Mouse (Mus musculus) embryonic fibroblast, embryonic 13.5 days (primary cell): Measurements from ENCODE around the gene Camta1.

Source experiments
- CTCF ChIP-seq: IDR thresholded peaks from 2 replicates; pipeline ENCODE4 v1.5.1; 2011; ENCODE audit warnings: mild to moderate bottlenecking, control low read depth, low read length, moderate library complexity, borderline replicate concordance; ENCODE audit not compliant: insufficient read depth
- POLR2A ChIP-seq: IDR thresholded peaks from 2 replicates; pipeline ENCODE4 v1.6.1; 2011; ENCODE audit warnings: low read depth, mild to moderate bottlenecking, control low read depth, low read length, moderate library complexity

DNA sequence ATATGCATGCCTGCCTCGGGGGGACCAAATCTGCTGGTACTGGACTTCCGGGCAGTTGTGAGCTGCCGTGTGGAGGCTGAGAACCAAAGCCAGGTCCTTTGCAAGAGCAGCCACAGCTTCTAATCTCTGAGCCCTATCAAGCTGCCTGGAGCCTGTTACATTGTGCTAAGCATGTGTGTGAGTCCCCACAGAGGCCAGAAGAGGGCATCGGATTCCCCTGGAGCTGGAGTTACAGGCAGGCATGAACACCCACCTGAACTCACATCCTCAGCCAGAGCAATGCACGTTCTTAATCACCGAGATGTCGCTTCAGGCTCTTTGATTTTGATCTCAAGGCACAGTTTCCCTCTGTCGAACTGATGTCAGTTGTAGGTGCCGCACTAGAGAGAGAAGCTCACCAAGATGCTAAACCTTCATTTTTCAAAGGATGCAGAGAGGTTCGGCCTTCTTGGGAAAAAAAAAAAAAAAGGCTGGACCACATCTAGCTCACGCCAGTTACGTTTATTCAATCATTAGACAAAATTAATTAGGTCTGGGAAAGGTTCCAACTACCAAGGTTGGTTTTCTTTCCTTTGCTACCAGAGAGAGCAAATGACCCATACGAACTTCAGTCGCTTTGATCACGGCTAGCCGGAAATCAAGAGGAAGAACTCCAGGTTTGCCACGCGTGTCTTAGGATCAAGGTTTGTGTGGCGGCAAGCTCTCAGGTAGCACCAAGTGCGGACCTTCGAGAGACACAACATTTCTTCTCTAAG is 883.3 kb downstream of the Camta1 start:
- no peak for TF ChIP-seq CTCF
- TF ChIP-seq POLR2A, result no peak
